Mouse (Mus musculus) heart, postnatal 0 days (tissue): ENCODE data around the gene Nav2.

ENCODE experiments used
- CTCF ChIP-seq: IDR thresholded peaks from 2 replicates; pipeline ENCODE4 v1.5.1; 2016; ENCODE audit warnings: antibody characterized with exemption, control low read depth, low read depth
- EP300 ChIP-seq: IDR thresholded peaks from 2 replicates; pipeline ENCODE4 v1.6.1; 2016; ENCODE audit warnings: antibody characterized with exemption, low read depth

DNA sequence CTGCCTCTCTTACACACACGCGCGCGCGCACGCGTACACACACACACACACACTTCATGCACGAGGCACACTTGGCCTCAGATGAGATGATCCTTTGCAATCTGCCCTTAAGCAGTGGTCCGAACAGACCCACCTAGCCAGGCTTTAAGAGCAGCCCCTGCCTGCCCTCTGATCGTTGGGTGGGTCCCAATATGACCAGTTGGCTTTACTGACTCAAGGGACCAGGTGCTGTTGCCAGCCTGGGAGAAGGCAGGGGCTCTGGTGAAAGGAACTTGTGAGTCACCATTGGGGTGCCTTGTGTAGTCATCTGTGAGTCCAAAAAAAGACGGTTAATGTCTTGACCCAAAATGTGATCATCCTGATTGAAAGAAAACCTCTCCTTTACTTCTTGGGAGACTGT, 9.9 kb downstream of the Nav2 start:
- no peak for TF ChIP-seq CTCF
- no peak for TF ChIP-seq EP300
